16 mouse cellular contexts compared by ENCODE assay signal in the genomic region with DNA sequence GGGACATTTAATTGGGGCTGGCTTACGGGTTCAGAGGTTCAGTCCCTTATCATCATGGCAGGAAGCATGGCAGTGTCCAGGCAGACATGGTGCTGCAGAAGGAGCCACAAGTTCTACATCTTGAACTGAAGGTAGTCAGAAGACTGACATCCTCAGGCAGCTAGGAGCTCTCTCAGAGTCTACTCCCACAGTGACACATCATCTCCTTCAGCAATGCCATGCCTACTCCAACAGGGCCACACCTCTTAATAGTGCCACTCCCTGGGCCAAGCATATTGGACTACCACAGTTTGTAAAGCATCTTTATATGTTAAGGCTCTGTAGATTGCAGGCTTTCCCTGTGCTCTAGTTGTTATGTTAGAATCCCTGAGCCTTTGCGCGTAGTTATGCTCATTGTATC. TPM values are rescaled to one million over a fixed set of nuclear protein-coding genes. Genes with fewer than 3 reads are reported as not detected.
"Had no signal": no experiment of that assay in that cellular context is flagged by ENCODE, and none has a peak within 500 bp of the region (broad histone marks: within the 10 kb centered on the region; RNA-seq: fewer than 3 reads in every experiment).

No protein-coding gene starts in this region.

- H3K27ac ChIP-seq: liver, embryonic 14.5 days; macrophage; midbrain, embryonic 13.5 days; midbrain, embryonic 15.5 days; neural tube, embryonic 12.5 days had no signal

- H3K27me3 ChIP-seq: midbrain, embryonic 13.5 days; midbrain, embryonic 15.5 days; neural tube, embryonic 12.5 days had no signal

- DNase-seq: lung, adult 18-20 months; lung, embryonic 14.5 days; lung, postnatal 14 days; lung, postnatal 36 days; right cerebral cortex, postnatal 14 days; spleen, adult 18-20 months; thymus, adult 2 months; thymus, postnatal 25 days; thymus, postnatal 4 days had no signal

- H3K4me2 ChIP-seq: lung, embryonic 14.5 days; midbrain, embryonic 11.5 days; midbrain, embryonic 13.5 days; midbrain, embryonic 15.5 days; neural tube, embryonic 12.5 days had no signal

- H3K4me3 ChIP-seq: midbrain, embryonic 13.5 days; midbrain, embryonic 15.5 days; neural tube, embryonic 12.5 days had no signal

- H3K4me1 ChIP-seq: midbrain, embryonic 15.5 days; neural tube, embryonic 12.5 days had no signal

- H3K9ac ChIP-seq: liver, embryonic 14.5 days; lung, embryonic 14.5 days; midbrain, embryonic 13.5 days; midbrain, embryonic 15.5 days; neural tube, embryonic 12.5 days had no signal

- ATAC-seq: midbrain, embryonic 13.5 days; midbrain, embryonic 15.5 days had no signal

- H3K9me3 ChIP-seq: midbrain, embryonic 13.5 days; midbrain, embryonic 15.5 days; neural tube, embryonic 12.5 days had no signal

RNA-seq across cellular contexts. Expression of gene Rapgefl1, which starts 51.1 kb away (rescaled TPM):
- total RNA-seq: monocyte, adult 5-6 weeks had no signal
